Mouse (Mus musculus) hindbrain, embryonic 11.5 days (tissue): ENCODE data around the gene Nedd9. TPM values are rescaled to one million over a fixed set of nuclear protein-coding genes. Genes with fewer than 3 reads are reported as not detected.

Experiments
- ATAC-seq: fragments of 200-750 bp; cut with Nextera tagmentation; 2 replicates; pipeline ENCODE4 v1.8.0; 2017; ENCODE audit warnings: mild to moderate bottlenecking, moderate TSS enrichment, moderate library complexity; ENCODE audit not compliant: low FRiP score
- DNase-seq: peaks from one replicate; pipeline ENCODE4 v3.0.0-alpha.2; 2015; ENCODE audit warnings: low spot score
- H3K27ac ChIP-seq: fragments of 300-500 bp; sonication (generic); 2 replicates; pipeline ENCODE4 v1.5.1; 2014; ENCODE audit warnings: mild to moderate bottlenecking, low read depth, low read length
- H3K27me3 ChIP-seq: fragments of 300-500 bp; sonication (generic); 2 replicates; pipeline ENCODE4 v1.6.1; 2014; ENCODE audit warnings: mild to moderate bottlenecking, low read length, moderate library complexity, mixed read lengths; ENCODE audit not compliant: control insufficient read depth, insufficient read depth
- H3K36me3 ChIP-seq: fragments of 300-500 bp; sonication (generic); 2 replicates; pipeline ENCODE4 v1.6.1; 2014; ENCODE audit warnings: mild to moderate bottlenecking, low read length, moderate library complexity, mixed read lengths; ENCODE audit not compliant: control insufficient read depth, insufficient read depth
- H3K4me1 ChIP-seq: fragments of 300-500 bp; sonication (generic); replicated peaks from 2 replicates; pipeline ENCODE4 v1.6.1; 2014; ENCODE audit warnings: low read length, mixed read lengths; ENCODE audit not compliant: control insufficient read depth, insufficient read depth
- H3K4me2 ChIP-seq: fragments of 300-500 bp; sonication (generic); replicated peaks from 2 replicates; pipeline ENCODE4 v1.6.1; 2014; ENCODE audit warnings: mild to moderate bottlenecking, low read depth, low read length
- H3K4me3 ChIP-seq: fragments of 300-500 bp; sonication (generic); 2 replicates; pipeline ENCODE4 v1.5.1; 2014; ENCODE audit warnings: low read depth, low read length
- H3K9ac ChIP-seq: fragments of 300-500 bp; sonication (generic); 2 replicates; pipeline ENCODE4 v1.6.1; 2014; ENCODE audit warnings: low read depth, low read length
- H3K9me3 ChIP-seq: fragments of 300-500 bp; sonication (generic); 2 replicates; pipeline ENCODE4 v1.6.1; 2016; ENCODE audit warnings: low read length; ENCODE audit not compliant: control insufficient read depth
- WGBS: fragments of 180-500 bp; shearing (Covaris S2); extraction: QIAGEN DNeasy Blood & Tissue Kit; methylation state at CpG from one replicate; pipeline ENCODE4 v1.1.7; 2014; 5-methylcytosine and 5-hydroxymethylcytosine counted together
- polyA plus RNA-seq: library from polyadenylated mRNA; unstranded; fragments of >200 nt; fragmentation: Nextera tagmentation; extraction: Ambion mirVana; gene quantifications from 2 replicates; pipeline ENCODE4 v1.2.1, GENCODE M21; 2014

Gene Nedd9
- polyA plus RNA-seq, 1 experiment from 2014 or later, result 22.6 TPM

- H3K4me1 ChIP-seq, result no peaks in the 10 kb centered on the region; the same call in 1 of the 2 replicates
- H3K27me3 ChIP-seq, result no peaks in the 10 kb centered on the region
- H3K27ac ChIP-seq, result no peak overlapping the region
- no peak overlapping the region for H3K4me2 ChIP-seq
- no peak for DNase-seq
- no peaks in the 10 kb centered on the region for H3K9me3 ChIP-seq
- no peak overlapping the region for H3K9ac ChIP-seq
- no peak overlapping the region for H3K4me3 ChIP-seq
- no peaks in the 10 kb centered on the region for H3K36me3 ChIP-seq
- no peak for ATAC-seq
- WGBS, result 88% methylated on average over 2 of the region's 2 CpGs
Measured at GRCm38 (mm10) chr13:41487409-41487743, 214 bp upstream of the Nedd9 start.

- DNase-seq (no peak), ATAC-seq (no peak)
- Histone ChIP-seq H3K4me2 (no peak overlapping the region), H3K9me3 (no peaks in the 10 kb centered on the region), H3K9ac (no peak overlapping the region), H3K4me3 (no peak overlapping the region), H3K4me1 (no peaks in the 10 kb centered on the region), H3K27me3 (no peaks in the 10 kb centered on the region; the same call in 1 of the 2 replicates), H3K36me3 (no peaks in the 10 kb centered on the region), H3K27ac (no peak overlapping the region)
- 89% methylated on average over 7 of the region's 7 CpGs for WGBS
Measured at GRCm38 (mm10) chr13:41483966-41484365, 3.2 kb downstream of the Nedd9 start.

- H3K36me3 ChIP-seq, result no peaks in the 10 kb centered on the region
- DNase-seq, result peak; percentile 64
- no peaks in the 10 kb centered on the region for H3K9me3 ChIP-seq
- no peaks in the 10 kb centered on the region; the same call in 1 of the 2 replicates for H3K27me3 ChIP-seq
- no peak overlapping the region for H3K4me3 ChIP-seq
- H3K27ac ChIP-seq, result no peak overlapping the region
- 7% methylated on average over 3 of the region's 3 CpGs for WGBS
- no peak overlapping the region for H3K9ac ChIP-seq
- no peaks in the 10 kb centered on the region for H3K4me1 ChIP-seq
- ATAC-seq, result peak; percentile 66
- no peak overlapping the region for H3K4me2 ChIP-seq
Measured at GRCm38 (mm10) chr13:41482408-41483011, 4.7 kb downstream of the Nedd9 start.

GRCm38 (mm10) chr13:41479737-41480435, 7.3 kb downstream of the Nedd9 start:
- no peaks in the 10 kb centered on the region for H3K4me1 ChIP-seq
- H3K4me2 ChIP-seq, result no peak overlapping the region
- DNase-seq (no peak), ATAC-seq (no peak)
- H3K9ac ChIP-seq, result no peak overlapping the region
- H3K36me3 ChIP-seq, result no peaks in the 10 kb centered on the region
- H3K9me3 ChIP-seq, result no peaks in the 10 kb centered on the region
- 78% methylated on average over 13 of the region's 15 CpGs for WGBS
- no peaks in the 10 kb centered on the region; the same call in 1 of the 2 replicates for H3K27me3 ChIP-seq
- no peak overlapping the region for H3K4me3 ChIP-seq
- H3K27ac ChIP-seq, result no peak overlapping the region

- no peaks in the 10 kb centered on the region for H3K36me3 ChIP-seq
- DNase-seq, result no peak
- no peak overlapping the region for H3K4me3 ChIP-seq
- H3K27me3 ChIP-seq, result no peaks in the 10 kb centered on the region; the same call in 1 of the 2 replicates
- H3K9me3 ChIP-seq, result no peaks in the 10 kb centered on the region
- H3K4me2 ChIP-seq, result no peak overlapping the region
- WGBS, result 41% methylated on average over 4 of the region's 4 CpGs
- H3K4me1 ChIP-seq, result no peaks in the 10 kb centered on the region
- no peak overlapping the region for H3K27ac ChIP-seq
- no peak for ATAC-seq
- no peak overlapping the region for H3K9ac ChIP-seq
Measured at GRCm38 (mm10) chr13:41476216-41476615, 10.9 kb downstream of the Nedd9 start.

GRCm38 (mm10) chr13:41474365-41474764, 12.8 kb downstream of the Nedd9 start:
- H3K27ac ChIP-seq, result no peak overlapping the region
- no peaks in the 10 kb centered on the region for H3K4me1 ChIP-seq
- WGBS, result 87% methylated on average over 5 of the region's 5 CpGs
- H3K4me2 ChIP-seq, result no peak overlapping the region
- no peak for DNase-seq
- H3K36me3 ChIP-seq, result no peaks in the 10 kb centered on the region
- no peak overlapping the region for H3K9ac ChIP-seq
- no peaks in the 10 kb centered on the region for H3K9me3 ChIP-seq
- no peaks in the 10 kb centered on the region for H3K27me3 ChIP-seq
- no peak overlapping the region for H3K4me3 ChIP-seq
- no peak for ATAC-seq

- no peaks in the 10 kb centered on the region for H3K27me3 ChIP-seq
- H3K4me1 ChIP-seq, result no peaks in the 10 kb centered on the region
- DNase-seq, result no peak
- no peak overlapping the region for H3K4me3 ChIP-seq
- H3K4me2 ChIP-seq, result no peak overlapping the region
- no peak for ATAC-seq
- H3K36me3 ChIP-seq, result no peaks in the 10 kb centered on the region
- no peak overlapping the region for H3K27ac ChIP-seq
- H3K9me3 ChIP-seq, result no peaks in the 10 kb centered on the region
- WGBS, result 88% methylated on average over 4 of the region's 4 CpGs
- no peak overlapping the region for H3K9ac ChIP-seq
Measured at GRCm38 (mm10) chr13:41473504-41473903, 13.7 kb downstream of the Nedd9 start.

GRCm38 (mm10) chr13:41472878-41473424, 14.2 kb downstream of the Nedd9 start:
- H3K36me3 ChIP-seq, result no peaks in the 10 kb centered on the region
- H3K4me2 ChIP-seq, result no peak overlapping the region
- H3K4me1 ChIP-seq, result no peaks in the 10 kb centered on the region
- ATAC-seq (no peak), DNase-seq (no peak)
- H3K9me3 ChIP-seq, result no peaks in the 10 kb centered on the region
- no peaks in the 10 kb centered on the region for H3K27me3 ChIP-seq
- no peak overlapping the region for H3K4me3 ChIP-seq
- no peak overlapping the region for H3K9ac ChIP-seq
- H3K27ac ChIP-seq, result no peak overlapping the region
- WGBS, result 86% methylated on average over 5 of the region's 5 CpGs

GRCm38 (mm10) chr13:41468277-41468676, 18.9 kb downstream of the Nedd9 start:
- Histone ChIP-seq H3K4me1 (no peaks in the 10 kb centered on the region), H3K9ac (no peak overlapping the region), H3K27ac (no peak overlapping the region), H3K4me2 (no peak overlapping the region), H3K27me3 (no peaks in the 10 kb centered on the region), H3K4me3 (no peak overlapping the region), H3K9me3 (no peaks in the 10 kb centered on the region), H3K36me3 (no peaks in the 10 kb centered on the region)
- ATAC-seq (no peak), DNase-seq (no peak)
- WGBS, result 80% methylated on average over 5 of the region's 5 CpGs
